Mouse (Mus musculus) stomach, postnatal 0 days (tissue): Measurements from ENCODE around the gene Pigu.

Experiments
- CTCF ChIP-seq: IDR thresholded peaks from 2 replicates; pipeline ENCODE4 v1.5.1; 2016; ENCODE audit warnings: antibody characterized with exemption, low read depth, mild to moderate bottlenecking, moderate library complexity
- EP300 ChIP-seq: optimal IDR thresholded peaks from 2 replicates; pipeline ENCODE3; 2016; ENCODE audit warnings: antibody characterized with exemption

- TF ChIP-seq EP300 (no peak), CTCF (no peak)
Observed at GRCm38 (mm10) chr2:155367635-155368284, 10.5 kb upstream of the Pigu start.
